Mouse (Mus musculus) kidney, adult 18-20 months (tissue): ENCODE measurements around the gene Rfx4.

Source experiments
- DNase-seq: peaks from one replicate; pipeline ENCODE4 v3.0.0; 2021

The Rfx4 gene

DNA sequence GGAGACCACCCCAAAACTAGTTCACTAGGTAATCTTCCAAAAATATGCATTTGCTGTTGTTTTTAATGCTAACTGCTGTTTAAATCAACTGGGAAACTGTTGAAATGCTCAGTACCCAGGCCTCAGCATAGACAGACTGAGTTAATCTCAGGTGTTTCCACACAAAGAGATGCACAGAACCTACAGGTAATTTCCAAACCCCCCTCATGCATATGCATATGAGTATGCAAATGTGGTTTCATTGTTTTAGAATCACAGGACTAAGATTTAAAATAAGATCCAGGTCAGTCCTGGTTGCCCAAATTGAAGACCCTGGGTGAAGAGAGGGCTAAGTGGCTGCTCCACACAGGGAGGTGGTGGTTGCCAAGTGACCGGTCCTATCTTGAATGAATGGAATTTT, 157.3 kb downstream of the Rfx4 start:
- DNase-seq: no peak

DNA sequence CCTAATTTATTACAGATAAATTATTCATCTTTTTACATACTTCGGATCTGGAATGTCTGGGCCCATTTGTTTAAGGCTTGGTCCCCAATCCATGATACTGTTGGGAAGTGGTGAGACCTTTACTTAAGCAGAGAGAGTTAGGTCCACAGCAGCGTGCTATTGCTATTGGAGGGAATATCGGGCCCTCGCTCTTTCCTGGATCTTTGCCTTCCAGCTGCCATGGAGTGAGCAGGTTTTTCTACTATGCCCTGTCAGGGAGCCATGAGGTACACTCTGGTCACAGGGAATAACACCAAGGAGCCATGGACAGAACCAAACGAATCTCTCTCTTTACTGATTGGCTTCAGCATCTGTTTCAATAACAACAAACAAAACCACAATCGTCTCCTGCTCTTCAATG, 159.6 kb downstream of the Rfx4 start:
- DNase-seq: no peak

DNA sequence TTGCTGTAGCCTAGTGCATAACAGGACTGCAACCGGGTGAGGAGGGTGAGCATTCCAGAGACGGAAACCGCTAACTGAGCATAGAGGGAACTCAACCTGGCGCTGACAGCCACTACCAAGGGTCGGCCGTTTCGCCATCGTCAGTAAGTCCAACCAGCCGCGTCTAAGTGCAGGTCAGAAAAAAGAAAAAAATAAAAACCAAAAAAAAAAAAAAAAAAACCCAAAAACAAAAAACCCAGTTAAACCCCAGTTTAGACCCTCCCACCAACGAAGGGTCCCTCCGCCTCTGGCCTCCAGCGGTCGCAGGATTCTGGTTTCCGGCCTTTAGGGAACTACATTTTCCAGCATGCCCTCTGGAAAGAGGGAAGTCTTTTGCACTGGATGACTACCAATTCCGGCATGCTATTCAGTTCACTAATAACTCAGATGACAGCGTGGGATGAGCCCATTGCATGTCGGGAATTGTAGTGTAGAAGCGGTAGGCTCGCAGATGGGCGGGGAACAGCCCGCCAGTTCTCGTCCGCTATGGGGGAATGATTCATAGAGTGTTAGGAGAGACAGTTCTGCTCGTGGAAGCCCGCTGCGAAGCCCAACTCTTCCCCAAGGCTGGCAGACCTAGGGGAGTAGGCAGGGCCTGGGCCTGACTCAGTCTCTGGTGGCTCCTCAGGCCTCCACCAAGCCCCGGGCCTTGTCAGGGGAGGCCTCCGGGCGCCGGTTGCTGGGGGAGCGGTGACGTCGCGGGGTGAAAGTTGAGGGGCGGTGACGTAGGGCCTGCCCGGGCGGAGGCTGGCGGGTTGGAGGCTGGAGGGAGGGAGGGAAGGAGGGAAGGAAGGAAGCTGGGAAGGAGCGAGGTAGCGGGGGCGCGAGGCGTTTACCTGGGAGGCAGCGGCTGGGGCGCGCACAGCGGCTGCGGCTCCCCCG, 161.2 kb downstream of the Rfx4 start, which contains the start of gene Ric8b:
Gene Ric8b (plus strand): TSS at position 807 of the 921 bp plus-strand sequence.
- peak; percentile 99 for DNase-seq

DNA sequence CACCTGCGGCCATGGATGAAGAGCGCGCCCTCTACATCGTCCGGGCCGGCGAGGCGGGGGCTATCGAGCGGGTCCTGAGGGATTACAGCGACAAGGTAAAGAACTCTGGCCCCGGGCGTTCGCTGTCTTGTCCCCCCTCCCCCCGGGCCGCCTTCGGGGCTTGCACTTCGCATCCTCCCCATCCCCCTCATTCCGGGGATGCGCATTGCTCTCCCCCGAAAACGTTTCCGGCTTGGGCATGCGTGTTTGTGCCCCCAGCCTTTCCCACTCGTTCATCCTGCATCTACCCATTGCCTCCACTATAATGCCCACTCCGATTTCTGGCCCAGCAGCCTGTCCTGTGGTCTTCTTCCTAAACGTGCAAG, 161.9 kb downstream of the Rfx4 start:
- no peak for DNase-seq

DNA sequence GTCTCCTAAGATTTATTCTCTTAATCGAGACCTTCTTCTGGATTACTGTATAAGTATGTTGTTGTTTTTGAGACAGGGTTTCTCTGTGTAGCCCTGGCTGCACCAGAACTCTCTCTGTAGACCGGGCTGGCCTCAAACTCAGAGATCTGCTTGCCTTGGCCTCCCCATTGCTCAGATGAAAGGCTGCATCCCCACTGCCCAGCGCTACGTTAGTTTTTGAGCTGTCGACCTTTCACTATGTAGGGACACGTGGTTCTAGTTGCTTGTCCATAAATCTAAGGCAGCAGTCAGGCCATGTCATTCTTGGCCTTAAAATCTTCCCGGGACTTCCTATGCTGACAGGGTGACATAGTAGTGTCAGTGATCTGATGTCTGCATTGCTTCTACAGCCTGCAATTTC, 170.5 kb downstream of the Rfx4 start:
- no peak for DNase-seq

DNA sequence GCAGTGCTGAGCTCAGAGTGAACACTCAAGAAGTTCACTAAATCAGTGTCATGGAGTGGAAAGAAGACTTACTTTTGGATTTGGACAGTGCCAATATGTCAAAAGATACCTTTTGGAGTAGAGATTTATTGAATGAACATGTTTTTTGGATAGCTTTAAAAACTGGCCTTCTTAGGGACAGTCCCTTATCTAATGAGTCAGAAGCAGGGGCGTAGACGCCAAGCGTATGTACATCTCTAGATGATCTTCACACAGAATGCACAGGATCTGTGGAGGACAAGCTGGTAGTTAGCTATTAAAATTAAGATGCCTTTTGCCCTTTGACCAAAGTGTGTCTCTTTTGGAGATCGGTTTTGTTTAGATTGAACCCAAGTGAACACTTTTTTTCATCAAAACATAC, 171.0 kb downstream of the Rfx4 start:
- no peak for DNase-seq

DNA sequence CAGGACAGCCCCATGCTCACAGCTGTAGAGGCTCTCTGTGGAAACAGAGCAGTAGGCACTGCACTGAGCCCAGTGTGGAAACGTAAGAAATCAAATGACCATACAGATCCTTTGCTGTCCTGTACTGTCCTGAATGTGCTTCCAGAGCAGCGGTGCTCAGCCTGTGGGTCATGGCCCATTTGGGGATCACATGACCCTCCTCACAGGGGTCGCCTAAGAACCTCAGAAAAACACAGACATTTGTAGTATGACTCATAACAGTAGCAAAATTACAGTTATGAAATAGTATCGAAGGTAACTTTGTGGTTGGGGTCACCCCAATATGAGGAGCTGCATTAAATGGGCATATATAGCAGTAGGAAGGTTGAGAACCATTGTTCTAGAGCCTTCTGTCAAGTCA, 172.6 kb downstream of the Rfx4 start:
- no peak for DNase-seq

DNA sequence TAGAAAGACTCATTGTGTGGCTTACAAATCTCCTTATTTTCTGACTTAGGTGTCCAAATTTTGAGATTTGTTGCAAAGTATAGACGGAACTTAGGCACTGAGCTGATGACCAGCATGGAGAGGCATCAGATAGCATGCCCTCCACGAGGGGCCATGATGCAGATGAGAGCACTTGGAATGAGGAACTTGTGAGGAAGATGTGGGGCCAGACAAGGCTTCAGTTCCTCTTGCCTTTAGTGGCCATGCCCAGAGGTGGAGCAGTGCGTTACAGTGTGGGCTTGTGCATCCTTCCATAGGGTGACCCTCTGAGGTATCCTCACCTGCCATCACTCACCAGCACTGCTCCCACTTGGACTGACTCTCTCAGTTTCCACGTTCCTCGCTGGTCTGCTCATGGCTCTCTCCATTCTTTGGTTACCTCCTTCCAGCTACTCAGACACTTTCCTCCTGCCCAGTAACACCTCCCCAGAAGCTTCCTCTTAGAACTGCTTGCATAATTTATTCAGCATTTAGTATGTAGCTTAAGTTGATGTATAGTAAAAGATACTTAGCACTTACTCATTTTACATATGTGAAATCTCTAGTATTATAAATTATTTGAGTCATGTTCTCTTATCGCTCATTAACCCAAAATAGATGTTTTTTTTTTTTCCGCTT, 179.8 kb downstream of the Rfx4 start:
- DNase-seq: no peak

DNA sequence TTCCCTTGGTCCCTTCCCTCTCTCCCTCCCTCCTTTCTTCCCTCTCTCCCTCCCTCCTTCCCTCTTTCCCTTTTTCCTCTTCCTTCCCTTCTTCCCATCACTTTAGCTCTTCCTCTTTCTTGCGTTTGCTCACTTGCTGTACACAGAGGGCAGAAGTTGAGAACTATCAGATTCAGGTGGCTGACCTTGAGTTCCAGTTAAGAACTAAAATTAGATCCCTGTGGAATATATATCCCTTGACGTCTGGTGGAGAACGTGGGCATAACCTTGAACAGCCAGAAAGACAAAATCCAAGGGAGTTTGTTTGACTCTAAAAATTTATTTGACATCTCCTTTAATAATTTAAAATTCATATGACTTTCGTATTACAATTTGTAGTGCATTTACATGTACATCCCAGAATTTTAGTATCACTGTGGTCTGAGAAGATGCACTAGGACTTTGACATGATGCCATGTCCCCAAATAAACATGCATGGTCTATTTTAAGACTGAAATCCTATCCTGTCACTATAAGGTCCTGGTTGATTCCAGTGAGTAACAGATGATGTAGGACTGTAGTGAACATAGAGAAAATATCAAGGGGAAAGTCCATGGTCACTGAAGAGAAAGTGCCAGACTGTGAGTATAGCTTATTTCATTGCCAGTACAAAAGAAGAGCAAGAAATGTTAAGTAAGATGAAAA, 181.1 kb downstream of the Rfx4 start:
- DNase-seq: no peak

DNA sequence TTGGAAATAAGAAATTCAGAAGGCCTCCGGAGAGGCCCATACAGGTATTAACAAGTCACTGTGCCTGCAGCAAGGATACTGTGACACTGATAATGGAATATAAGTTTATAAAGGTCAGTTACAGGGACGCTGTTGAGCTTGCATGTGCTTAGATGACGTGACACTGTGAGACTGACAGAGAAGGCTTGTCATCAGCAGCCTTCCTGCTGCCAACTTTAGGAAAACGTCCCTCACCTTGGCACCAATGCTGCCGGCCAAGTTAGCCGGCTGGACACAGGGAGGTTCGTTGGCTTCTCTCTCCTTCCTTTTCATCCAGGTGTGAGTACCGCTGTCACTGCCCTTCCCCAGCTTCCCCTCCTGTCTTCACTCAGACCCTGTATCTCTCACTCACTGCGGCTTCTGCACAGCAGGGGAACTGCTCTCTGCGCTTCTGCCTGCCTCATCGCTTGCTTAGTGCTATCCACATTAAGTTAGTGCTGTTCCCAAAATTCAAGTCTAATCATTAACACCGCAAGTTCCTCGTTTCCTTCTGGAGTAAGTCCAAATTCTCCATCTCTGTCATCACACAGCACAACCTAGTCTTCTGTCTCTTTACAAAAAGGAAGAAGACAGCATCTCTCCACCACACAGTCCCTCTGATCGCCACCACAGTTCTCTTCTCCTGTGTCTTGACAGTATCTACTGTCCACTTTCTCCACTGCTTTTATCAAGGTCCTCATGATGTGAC, 182.4 kb downstream of the Rfx4 start:
- DNase-seq: no peak

DNA sequence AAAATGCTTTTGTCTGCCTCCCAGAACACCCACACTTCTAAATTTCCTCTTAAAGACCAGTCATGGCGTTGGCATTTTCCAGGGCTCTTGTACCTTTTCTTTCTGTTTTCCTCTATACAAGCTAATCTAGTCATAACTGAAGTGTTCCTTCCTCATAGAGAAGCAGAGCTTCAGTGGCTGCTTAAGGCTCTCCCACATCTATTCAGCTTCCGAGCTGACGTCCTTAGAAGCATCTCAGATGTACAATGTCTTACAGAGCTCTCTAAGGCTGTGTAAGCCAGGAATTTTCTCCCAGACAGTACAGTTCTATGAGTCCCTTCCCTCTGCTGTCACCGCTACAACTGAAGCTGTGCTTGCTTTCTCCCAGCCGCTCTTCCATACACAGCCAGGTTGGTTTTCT, 183.0 kb downstream of the Rfx4 start:
- no peak for DNase-seq

DNA sequence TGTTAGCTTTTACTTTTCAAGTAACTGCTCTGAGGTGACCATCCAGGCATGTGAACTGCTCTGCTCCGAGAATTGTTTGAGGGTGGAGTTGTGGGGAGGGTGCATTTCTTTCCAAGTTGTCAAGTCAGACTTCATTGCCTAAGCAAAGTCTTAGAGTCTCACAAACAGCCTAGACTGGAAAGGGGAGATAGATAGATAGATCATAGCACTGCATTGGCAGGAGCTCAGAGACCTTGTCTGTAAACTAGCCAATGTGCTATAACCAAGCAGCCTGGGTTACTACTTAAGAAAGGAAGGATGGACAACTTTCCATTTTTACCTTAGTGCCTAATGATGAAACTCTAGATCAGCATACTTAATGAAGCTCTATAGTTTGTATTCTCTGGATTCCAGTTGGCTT, 184.5 kb downstream of the Rfx4 start:
- DNase-seq: no peak

DNA sequence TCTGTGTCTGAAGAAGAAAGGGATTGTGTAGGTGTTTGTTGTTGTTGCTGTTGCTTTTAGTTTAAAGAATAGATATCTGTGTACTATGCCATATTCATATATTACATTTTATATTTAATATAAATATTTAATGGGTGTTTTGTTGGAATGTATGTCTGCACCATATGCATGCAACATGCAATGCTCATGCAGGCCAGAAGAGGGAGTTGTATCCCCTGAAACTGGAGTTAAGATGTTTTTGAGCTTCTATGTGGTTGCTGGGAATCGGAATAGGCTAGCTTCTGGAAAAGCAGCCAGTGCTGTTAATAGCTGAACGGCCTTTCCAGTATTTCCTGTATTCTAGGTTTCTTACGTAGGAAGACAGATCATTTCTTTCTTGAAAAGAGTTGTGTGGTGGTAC, 189.8 kb downstream of the Rfx4 start:
- no peak for DNase-seq

DNA sequence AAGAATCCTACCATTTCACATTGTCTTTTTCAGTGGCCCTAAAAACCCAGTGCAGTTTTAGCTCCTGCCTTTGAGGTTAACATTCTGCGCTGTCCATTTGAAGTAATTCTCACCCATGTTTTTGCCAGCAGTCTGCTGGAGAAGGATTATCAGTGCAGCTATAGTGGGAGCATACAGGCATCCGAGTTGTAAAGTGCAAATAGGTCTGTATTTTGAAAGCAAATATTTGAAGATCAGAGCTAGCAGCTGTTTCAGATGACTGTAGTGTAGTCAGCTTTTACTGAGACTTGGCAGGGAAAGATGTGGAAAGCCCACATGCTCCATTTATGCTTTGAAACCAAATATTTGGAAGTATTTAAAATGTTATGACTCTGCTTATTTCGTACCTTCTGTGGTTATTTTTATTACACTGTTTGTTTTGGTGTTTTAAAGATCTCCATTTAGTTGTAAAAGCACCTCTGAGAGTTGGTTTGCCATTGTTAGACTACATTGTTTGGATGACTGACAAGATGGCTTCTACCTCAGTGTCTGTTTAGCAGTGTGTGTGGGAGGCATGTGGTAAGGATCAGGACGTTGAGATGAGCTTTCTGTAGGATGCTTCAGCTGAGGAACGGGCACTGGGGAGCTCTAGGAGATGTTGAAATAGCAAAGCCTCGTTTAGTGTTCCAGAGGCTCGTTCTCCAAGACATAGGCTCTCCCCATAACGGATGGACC, 193.3 kb downstream of the Rfx4 start:
- no peak for DNase-seq

DNA sequence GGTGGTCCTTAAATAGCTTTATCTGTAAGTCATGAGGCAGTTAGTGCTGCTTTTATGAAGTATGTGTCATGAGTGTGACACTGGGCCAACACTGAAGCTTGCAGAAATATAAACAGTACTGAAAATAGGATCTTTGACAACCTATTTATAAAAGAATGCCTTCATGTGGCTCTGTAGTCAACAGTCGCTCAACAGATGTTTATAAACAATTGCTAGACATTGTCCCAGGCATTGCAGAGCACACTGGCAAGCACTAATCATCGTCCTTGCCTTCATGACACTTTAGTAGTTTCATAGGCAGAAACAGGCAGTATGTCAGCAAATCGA, 193.8 kb downstream of the Rfx4 start:
- no peak for DNase-seq

DNA sequence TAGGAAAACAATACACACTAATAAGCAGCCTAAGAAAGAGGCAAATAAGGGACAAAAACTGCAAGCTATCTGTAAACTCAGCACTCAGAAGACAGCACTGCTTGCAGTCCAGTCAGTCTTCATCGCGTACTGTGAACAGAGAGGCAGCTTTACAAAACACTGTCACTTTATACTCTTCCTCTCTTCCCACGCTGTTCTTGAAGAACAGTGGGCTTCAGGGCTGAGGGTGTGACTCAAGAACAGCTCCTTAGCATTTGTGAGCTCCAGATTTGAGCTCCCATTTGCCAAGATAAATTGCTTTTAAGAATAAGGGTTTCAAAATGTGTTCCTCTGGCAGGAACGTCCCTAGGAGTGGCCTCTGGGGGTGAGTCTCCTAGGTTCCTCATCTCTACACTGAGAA, 194.5 kb downstream of the Rfx4 start:
- no peak for DNase-seq

DNA sequence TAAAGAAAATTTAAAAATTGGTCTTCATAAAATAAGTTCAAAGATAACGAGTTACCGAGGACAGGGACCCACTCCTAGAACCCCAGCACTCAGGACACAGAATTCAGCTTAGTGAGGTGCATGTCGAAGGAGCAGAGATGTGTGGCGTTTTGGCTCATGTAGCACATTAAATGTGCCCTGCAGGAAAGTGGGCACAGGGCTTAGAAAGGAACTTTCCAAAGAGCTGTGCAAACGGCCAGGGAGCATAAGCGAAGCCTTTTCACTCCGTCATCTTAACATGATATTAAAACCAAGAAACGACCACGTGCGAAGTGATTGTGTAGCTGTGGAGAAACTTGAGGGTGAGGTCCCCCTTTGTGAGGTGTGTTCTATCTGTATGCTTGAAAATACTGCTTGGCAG, 198.4 kb downstream of the Rfx4 start:
- DNase-seq: no peak
